8 mouse cellular contexts compared by ENCODE assay signal in genomic region chr15:83065543-83065942, GRCm38 (mm10). TPM values are rescaled to one million over a fixed set of nuclear protein-coding genes. Genes with fewer than 3 reads are reported as not detected.
A peak's percentile ranks its signal among the peaks of the same experiment; 100 is the strongest.
DNase-seq lines count a peak whose midpoint lies in the region; ATAC-seq and TF ChIP-seq lines count a peak whose summit lies in the region.

No protein-coding gene starts in this region.

- no peak overlapping the region for H3K27ac ChIP-seq in kidney, adult 2 months (ENCODE audit: insufficient read depth, low read depth, low read length)
- H3K27ac ChIP-seq in kidney, embryonic 14.5 days (ENCODE audit: low read depth, low read length), result no peak overlapping the region

- no peaks in the 10 kb centered on the region for H3K36me3 ChIP-seq in kidney, adult 2 months (ENCODE audit: control insufficient read depth, insufficient read depth, low read length)
- H3K36me3 ChIP-seq in kidney, embryonic 14.5 days (ENCODE audit: control insufficient read depth, insufficient read depth, low read length), result no peaks in the 10 kb centered on the region

- no peak overlapping the region for H3K4me2 ChIP-seq in kidney, embryonic 14.5 days (replicated peaks; ENCODE audit: low read depth, low read length)

- WGBS in kidney, adult 2 months, result 17% methylated on average over 4 of the region's 4 CpGs
- WGBS in kidney, embryonic 14.5 days, result 81% methylated on average over 4 of the region's 4 CpGs

- no peaks in the 10 kb centered on the region for H3K27me3 ChIP-seq in kidney, adult 2 months (replicated peaks; ENCODE audit: control insufficient read depth, insufficient read depth, low read length)
- no peaks in the 10 kb centered on the region for H3K27me3 ChIP-seq in kidney, embryonic 14.5 days (ENCODE audit: control insufficient read depth, insufficient read depth, low read length)

- TF ChIP-seq POLR2A in kidney, adult 2 months (IDR thresholded peaks at IDR 0.05; ENCODE audit: low read depth, low read length), result no peak

- no peak overlapping the region for H3K4me3 ChIP-seq in kidney, adult 2 months (ENCODE audit: insufficient read depth, low read depth, low read length)
- no peak overlapping the region for H3K4me3 ChIP-seq in kidney, embryonic 14.5 days (ENCODE audit: low read length)

- no peaks in the 10 kb centered on the region; the same call in 1 of the 2 replicates for H3K4me1 ChIP-seq in kidney, adult 2 months (ENCODE audit: control insufficient read depth, insufficient read depth, low read length)
- H3K4me1 ChIP-seq in kidney, embryonic 14.5 days (ENCODE audit: control insufficient read depth, insufficient read depth, low read length), result peaks cover 6% of the 10 kb centered on the region

- TF ChIP-seq CTCF in kidney, adult 2 months (conservative IDR thresholded peaks at IDR 0.05; ENCODE audit: insufficient read depth, insufficient read length, low read depth, low read length), result no peak

- H3K9me3 ChIP-seq in kidney, embryonic 14.5 days (ENCODE audit: control insufficient read depth, low read length), result no peaks in the 10 kb centered on the region

- no peak for ATAC-seq in kidney, embryonic 14.5 days (ENCODE audit: low FRiP score, low TSS enrichment)
- no peak for ATAC-seq in erythroblast, adult 5-6 weeks (replicated peaks; ENCODE audit: low FRiP score, poor library complexity, severe bottlenecking)
- no peak for ATAC-seq in inflammation-experienced regulatory T-cells, adult 6 months

- no peak overlapping the region for H3K9ac ChIP-seq in kidney, embryonic 14.5 days (ENCODE audit: low read depth, low read length)

- DNase-seq in kidney, adult 2 months, result peak; percentile 89
- DNase-seq in adrenal gland, adult 8-10 months, result peak; percentile 70
- DNase-seq in kidney, adult 9 months, result peak; percentile 79
- DNase-seq in lung, postnatal 14 days, result peak; percentile 68
- DNase-seq in urinary bladder, adult 2 months (ENCODE audit: low spot score), result no peak

RNA-seq across cellular contexts. Expression of gene Serhl, which starts 23.8 kb away (rescaled TPM):
- 106 and 124 TPM in 2 replicates for polyA plus RNA-seq in kidney, adult 2 months (2012; rRNA removed)
- 52.7 and 54.5 TPM in 2 replicates for polyA plus RNA-seq in kidney, embryonic 14.5 days (2014; fragmentation: Nextera tagmentation; extraction: Ambion mirVana)
- total RNA-seq in adrenal gland, adult 8-10 months (2022), result 10 to 100 TPM; 42.1 to 73.7 (median 60.6) TPM
- total RNA-seq in erythroblast, adult 5-6 weeks (2015; ENCODE audit: low replicate concordance), result 14.2 and 18.3 TPM in 2 replicates
- 7.0 and 19.4 TPM in 2 replicates for total RNA-seq in erythroblast, adult 5-6 weeks (2017; ENCODE audit: low replicate concordance)
- polyA plus RNA-seq in inflammation-experienced regulatory T-cells, adult 6 months (2017; shearing (Covaris generic)), result 10 to 100 TPM; 63.6 to 95.2 (median 80.0) TPM
- polyA plus RNA-seq in urinary bladder, adult 2 months (2012; rRNA removed), result 48.2 and 70.3 TPM in 2 replicates

RNA-seq across cellular contexts. Expression of gene Nfam1, which starts 32.4 kb away (rescaled TPM):
- 2.2 and 2.9 TPM in 2 replicates for polyA plus RNA-seq in kidney, adult 2 months (2012; rRNA removed)
- 2.0 and 3.4 TPM in 2 replicates for polyA plus RNA-seq in kidney, embryonic 14.5 days (2014; fragmentation: Nextera tagmentation; extraction: Ambion mirVana)
- total RNA-seq in adrenal gland, adult 8-10 months (2022), result 1 to 10 TPM; 2.5 to 4.6 (median 3.8) TPM
- 26.3 and 27.6 TPM in 2 replicates for total RNA-seq in erythroblast, adult 5-6 weeks (2015; ENCODE audit: low replicate concordance)
- total RNA-seq in erythroblast, adult 5-6 weeks (2017; ENCODE audit: low replicate concordance), result 18.4 and 30.1 TPM in 2 replicates
- polyA plus RNA-seq in inflammation-experienced regulatory T-cells, adult 6 months (2017; shearing (Covaris generic)), result under 1 TPM in 2 of 3 experiments, not detected in 1; 0.26 to 0.92 TPM
- 4.6 and 5.0 TPM in 2 replicates for polyA plus RNA-seq in urinary bladder, adult 2 months (2012; rRNA removed)

RNA-seq across cellular contexts. Expression of gene Rrp7a, which starts 57.1 kb away (rescaled TPM):
- polyA plus RNA-seq in kidney, adult 2 months (2012; rRNA removed), result 110 and 126 TPM in 2 replicates
- 50.2 and 50.4 TPM in 2 replicates for polyA plus RNA-seq in kidney, embryonic 14.5 days (2014; fragmentation: Nextera tagmentation; extraction: Ambion mirVana)
- 100 to 1,000 TPM; 100 to 115 (median 102) TPM for total RNA-seq in adrenal gland, adult 8-10 months (2022)
- total RNA-seq in erythroblast, adult 5-6 weeks (2015; ENCODE audit: low replicate concordance), result 3.3 and 13.0 TPM in 2 replicates
- total RNA-seq in erythroblast, adult 5-6 weeks (2017; ENCODE audit: low replicate concordance), result 9.1 and 30.8 TPM in 2 replicates
- 10 to 100 TPM; 70.6 to 86.9 (median 82.4) TPM for polyA plus RNA-seq in inflammation-experienced regulatory T-cells, adult 6 months (2017; shearing (Covaris generic))
- 56.1 and 60.9 TPM in 2 replicates for polyA plus RNA-seq in urinary bladder, adult 2 months (2012; rRNA removed)
